Mouse (Mus musculus) hematopoietic stem cell, adult 5-6 weeks (primary cell): ENCODE results near the gene Vmn2r75. TPM values are rescaled to one million over a fixed set of nuclear protein-coding genes. Genes with fewer than 3 reads are reported as not detected.
"Not testable (repeated sequence)": the region's sequence is repeated elsewhere in the genome, so short reads cannot be mapped to it uniquely, and the experiment has no call there.

Source experiments
- ATAC-seq, 2 experiments: fragments of 125-278 bp in 1 of 2; replicated peaks in 1 of 2; 2 replicates each; pipeline ENCODE4 v1.8.0; 2016 to 2017; ENCODE audit warnings: inconsistent platforms in 2 of 2, mild to moderate bottlenecking in 2 of 2, moderate number of reproducible peaks in 2 of 2, low read depth in 1 of 2, moderate TSS enrichment in 1 of 2; ENCODE audit not compliant: low FRiP score in 2 of 2, poor library complexity in 2 of 2, severe bottlenecking in 2 of 2, insufficient read depth in 1 of 2, low TSS enrichment in 1 of 2
- total RNA-seq: library from RNA; stranded (forward); fragments of 172-1452, 232-1000 nt; gene quantifications from 2 replicates; pipeline ENCODE4 v1.2.3, GENCODE M21; 2017

Gene Vmn2r75
- not detected in 2 replicates for total RNA-seq

DNA sequence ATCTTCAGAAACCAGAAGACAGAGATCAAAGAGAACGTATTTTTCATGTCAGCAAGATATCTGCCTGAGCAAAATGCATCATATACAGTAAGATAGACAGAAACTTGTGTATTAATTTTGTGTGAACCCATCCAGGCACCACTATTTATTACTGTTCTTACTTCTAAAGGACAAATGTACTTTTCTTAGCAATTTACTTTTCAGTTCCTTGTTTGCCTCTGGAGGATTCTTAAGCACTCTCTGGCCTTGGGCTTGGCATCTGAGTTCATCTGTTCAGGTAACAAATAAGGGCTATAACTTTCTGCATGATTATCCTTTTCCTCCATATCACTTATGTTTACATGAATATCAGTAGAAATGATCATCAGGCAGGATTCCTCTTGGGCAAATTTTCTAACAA lies at the start of gene Vmn2r75:
Vmn2r75 (minus strand) TSS at position 101 of the 400 bp plus-strand sequence.
- ATAC-seq: not testable (repeated sequence)

DNA sequence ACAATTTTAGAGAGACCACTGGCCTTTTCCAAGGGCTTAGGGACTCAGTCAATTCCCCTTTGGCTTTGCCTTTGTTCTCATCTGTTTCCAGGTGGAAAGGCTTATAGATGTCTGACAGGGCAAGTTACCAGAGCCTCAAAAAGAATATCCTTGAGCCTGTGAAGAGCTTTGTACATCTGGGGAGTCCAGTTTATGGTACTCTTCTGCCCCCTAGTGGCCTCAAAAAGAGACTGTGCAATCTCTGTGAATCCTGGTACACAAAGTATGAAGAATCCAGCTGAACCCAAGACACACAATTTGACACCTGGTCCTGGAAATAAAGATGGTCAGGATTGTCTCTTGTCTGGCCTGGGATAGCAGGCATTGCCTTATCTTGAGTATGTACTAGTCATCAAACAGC lies 39.8 kb upstream of the Vmn2r75 start:
- ATAC-seq: no peak

Other genes with a start within 250 kb of the Vmn2r75 start
- not detected in 2 replicates for gene Vmn2r74, start 210.1 kb downstream of the Vmn2r75 start, total RNA-seq
- not detected in 2 replicates for gene Vmn2r76, start 74.5 kb upstream of the Vmn2r75 start, total RNA-seq
- not detected in 2 replicates for gene Olfr310, start 105.4 kb upstream of the Vmn2r75 start, total RNA-seq
- not detected in 2 replicates for gene Olfr309, start 141.9 kb upstream of the Vmn2r75 start, total RNA-seq
- not detected in 2 replicates for gene Olfr308, start 153.9 kb upstream of the Vmn2r75 start, total RNA-seq
- gene Olfr307, start 165.8 kb upstream of the Vmn2r75 start, total RNA-seq: not detected in 2 replicates
- not detected in 2 replicates for gene Olfr305, start 195.2 kb upstream of the Vmn2r75 start, total RNA-seq
- gene Olfr304, start 214.9 kb upstream of the Vmn2r75 start, total RNA-seq: not detected in 2 replicates
- gene Olfr303, start 226.0 kb upstream of the Vmn2r75 start, total RNA-seq: not detected in 2 replicates
- gene Olfr301, start 232.1 kb upstream of the Vmn2r75 start, total RNA-seq: not detected in 2 replicates